Mouse (Mus musculus) testis, adult 2 months (tissue): ENCODE measurements around the gene Nos1ap.

Experiments
- CTCF ChIP-seq: fragments of 200-500 bp; IDR thresholded peaks from 2 replicates; pipeline ENCODE4 v1.5.1; 2012; ENCODE audit warnings: low read depth, mild to moderate bottlenecking, inconsistent platforms, low read length, moderate library complexity; ENCODE audit not compliant: control insufficient read depth, insufficient read depth, insufficient replicate concordance
- POLR2A ChIP-seq: fragments of 200-500 bp; IDR thresholded peaks from 2 replicates; pipeline ENCODE4 v1.6.1; 2012; ENCODE audit warnings: low read depth, mild to moderate bottlenecking, inconsistent platforms, low read length, moderate library complexity; ENCODE audit not compliant: control insufficient read depth

DNA sequence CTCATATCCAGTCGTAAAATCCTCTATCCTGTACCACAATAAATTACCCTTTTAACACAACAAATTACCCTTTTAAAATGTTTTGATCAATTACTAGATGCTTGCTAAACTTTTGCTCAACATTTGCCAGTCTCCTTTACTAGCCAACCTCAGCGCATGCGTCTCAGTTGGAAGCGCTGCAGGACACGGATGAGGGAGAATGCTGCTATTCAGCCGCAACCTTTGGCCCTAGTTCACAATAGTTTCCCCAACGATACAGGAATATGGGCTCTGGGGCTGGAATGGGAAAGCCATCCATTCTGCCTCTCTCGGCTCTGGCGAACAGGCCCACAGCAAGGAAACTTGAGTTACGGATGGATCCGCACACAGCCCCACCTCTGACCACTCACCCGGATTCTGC, 75.4 kb downstream of the Nos1ap start:
- TF ChIP-seq CTCF (no peak), POLR2A (no peak)
